Mouse (Mus musculus) MEL (cell line): ENCODE data around the gene Galnt2. TPM values are rescaled to one million over a fixed set of nuclear protein-coding genes. Genes with fewer than 3 reads are reported as not detected.

Source experiments
- DNase-seq: peaks from one replicate; pipeline ENCODE4 v3.0.0; 2011; ENCODE audit warnings: low read depth, low spot score
- H3K27ac ChIP-seq: 2 replicates; pipeline ENCODE4 v1.5.1; 2012; ENCODE audit warnings: low read depth, mild to moderate bottlenecking, control low read depth, low read length, moderate library complexity; ENCODE audit not compliant: control insufficient read depth
- H3K27me3 ChIP-seq, 2 experiments: fragments of 150-350 bp in 1 of 2; sonication (generic) in 1 of 2; 2 replicates each; pipeline ENCODE4 v1.6.1; 2012; ENCODE audit warnings: low read length in 2 of 2, mild to moderate bottlenecking in 2 of 2, improper control_type of control experiment in 1 of 2, moderate library complexity in 1 of 2; ENCODE audit not compliant: insufficient read depth in 2 of 2, control insufficient read depth in 1 of 2
- H3K36me3 ChIP-seq, 2 experiments: 2 replicates each; pipeline ENCODE4 v1.6.1; 2012 to 2014; ENCODE audit warnings: low read length in 2 of 2, improper control_type of control experiment in 1 of 2, inconsistent platforms in 1 of 2, mild to moderate bottlenecking in 1 of 2; ENCODE audit not compliant: insufficient read depth in 2 of 2, control insufficient read depth in 1 of 2
- H3K4me1 ChIP-seq, 2 experiments: fragments of 150-350 bp in 1 of 2; sonication (generic) in 1 of 2; 2 replicates each; pipeline ENCODE4 v1.6.1; 2012; ENCODE audit warnings: low read length in 2 of 2, improper control_type of control experiment in 1 of 2, mild to moderate bottlenecking in 1 of 2; ENCODE audit not compliant: insufficient read depth in 2 of 2, control insufficient read depth in 1 of 2
- H3K4me3 ChIP-seq, 2 experiments: fragments of 150-350 bp in 1 of 2; sonication (generic) in 1 of 2; 2 replicates each; pipeline ENCODE4 v1.5.1; 2012; ENCODE audit warnings: low read depth in 2 of 2, low read length in 2 of 2, mild to moderate bottlenecking in 2 of 2, moderate library complexity in 2 of 2, control low read depth in 1 of 2, improper control_type of control experiment in 1 of 2; ENCODE audit not compliant: control insufficient read depth in 1 of 2, insufficient read depth in 1 of 2
- H3K79me2 ChIP-seq: 2 replicates; pipeline ENCODE4 v1.6.1; 2012; ENCODE audit warnings: mild to moderate bottlenecking, low read length, moderate library complexity; ENCODE audit not compliant: control insufficient read depth, poor library complexity, insufficient read depth
- H3K9ac ChIP-seq: 2 replicates; pipeline ENCODE4 v1.6.1; 2012; ENCODE audit warnings: low read depth, mild to moderate bottlenecking, control low read depth, low read length, moderate library complexity; ENCODE audit not compliant: control insufficient read depth, poor library complexity, severe bottlenecking
- H3K9me3 ChIP-seq: fragments of 150-350 bp; sonication (generic); replicated peaks from 2 replicates; pipeline ENCODE4 v1.6.1; 2012; ENCODE audit warnings: mild to moderate bottlenecking, low read length, improper control_type of control experiment, moderate library complexity; ENCODE audit not compliant: insufficient read depth
- BHLHE40 ChIP-seq: IDR thresholded peaks from 2 replicates; pipeline ENCODE4 v1.6.1; 2012; ENCODE audit warnings: low read depth, mild to moderate bottlenecking, inconsistent platforms, low read length, improper control_type of control experiment, borderline replicate concordance
- CHD1 ChIP-seq: IDR thresholded peaks from 2 replicates; pipeline ENCODE4 v1.6.1; 2012; ENCODE audit warnings: low read depth, mild to moderate bottlenecking, inconsistent platforms, low read length, improper control_type of control experiment
- ELF1 ChIP-seq: IDR thresholded peaks from 2 replicates; pipeline ENCODE4 v1.6.1; 2014; ENCODE audit warnings: low read depth, mild to moderate bottlenecking, inconsistent platforms, low read length, improper control_type of control experiment, moderate library complexity
- HCFC1 ChIP-seq: IDR thresholded peaks from 2 replicates; pipeline ENCODE4 v1.6.1; 2012; ENCODE audit warnings: low read depth, mild to moderate bottlenecking, inconsistent platforms, low read length, improper control_type of control experiment, moderate library complexity
- KAT2A ChIP-seq: conservative IDR thresholded peaks from 2 replicates; pipeline ENCODE4 v1.6.1; 2012; ENCODE audit warnings: low read depth, low read length, improper control_type of control experiment, inconsistent platforms
- MAX ChIP-seq: IDR thresholded peaks from 2 replicates; pipeline ENCODE4 v1.6.1; 2011; ENCODE audit warnings: low read length, improper control_type of control experiment
- MAZ ChIP-seq: IDR thresholded peaks from 2 replicates; pipeline ENCODE4 v1.6.1; 2012; ENCODE audit warnings: low read depth, mild to moderate bottlenecking, inconsistent platforms, low read length, improper control_type of control experiment
- MXI1 ChIP-seq: IDR thresholded peaks from 2 replicates; pipeline ENCODE4 v1.6.1; 2011; ENCODE audit warnings: mild to moderate bottlenecking, low read depth, low read length, improper control_type of control experiment
- POLR2A ChIP-seq, 2 experiments: IDR thresholded peaks; 2 replicates each; pipeline ENCODE4 v1.6.1; 2011 to 2012; ENCODE audit warnings: low read length in 2 of 2, mild to moderate bottlenecking in 2 of 2, control low read depth in 1 of 2, improper control_type of control experiment in 1 of 2, low read depth in 1 of 2, moderate library complexity in 1 of 2; ENCODE audit not compliant: control insufficient read depth in 1 of 2, insufficient read depth in 1 of 2, poor library complexity in 1 of 2
- POLR2AphosphoS2 ChIP-seq: IDR thresholded peaks from 2 replicates; pipeline ENCODE4 v1.6.1; 2011; ENCODE audit warnings: low read length, improper control_type of control experiment
- SIN3A ChIP-seq: IDR thresholded peaks from 2 replicates; pipeline ENCODE4 v1.6.1; 2012; ENCODE audit warnings: low read length, improper control_type of control experiment, inconsistent platforms
- SMC3 ChIP-seq: IDR thresholded peaks from 2 replicates; pipeline ENCODE4 v1.6.1; 2011; ENCODE audit warnings: low read depth, low read length, improper control_type of control experiment
- TCF12 ChIP-seq: IDR thresholded peaks from 2 replicates; pipeline ENCODE4 v1.6.1; 2014; ENCODE audit warnings: low read depth, mild to moderate bottlenecking, inconsistent platforms, low read length, improper control_type of control experiment, moderate library complexity
- UBTF ChIP-seq: IDR thresholded peaks from 2 replicates; pipeline ENCODE4 v1.6.1; 2012; ENCODE audit warnings: low read depth, mild to moderate bottlenecking, inconsistent platforms, low read length, improper control_type of control experiment, moderate library complexity, borderline replicate concordance; ENCODE audit not compliant: insufficient read depth
- USF1 ChIP-seq: IDR thresholded peaks from 2 replicates; pipeline ENCODE4 v1.6.1; 2014; ENCODE audit warnings: low read depth, mild to moderate bottlenecking, inconsistent platforms, low read length, improper control_type of control experiment, moderate library complexity
- USF2 ChIP-seq, 2 experiments: IDR thresholded peaks; 2 replicates each; pipeline ENCODE4 v1.6.1; 2011 to 2012; ENCODE audit warnings: improper control_type of control experiment in 2 of 2, low read length in 2 of 2, borderline replicate concordance in 1 of 2, inconsistent platforms in 1 of 2, low read depth in 1 of 2, mild to moderate bottlenecking in 1 of 2; ENCODE audit not compliant: insufficient read depth in 1 of 2
- ZKSCAN1 ChIP-seq: IDR thresholded peaks from 2 replicates; pipeline ENCODE4 v1.6.1; 2012; ENCODE audit warnings: low read depth, mild to moderate bottlenecking, inconsistent platforms, low read length, improper control_type of control experiment, moderate library complexity
- ZMIZ1 ChIP-seq: IDR thresholded peaks from 2 replicates; pipeline ENCODE4 v1.6.1; 2012; ENCODE audit warnings: low read depth, mild to moderate bottlenecking, inconsistent platforms, low read length, improper control_type of control experiment, moderate library complexity
- polyA plus RNA-seq, 2 experiments: library from polyadenylated mRNA; stranded (reverse) in 1 of 2; unstranded in 1 of 2; fragments of >175 nt in 1 of 2; fragments of >200 nt in 1 of 2; gene quantifications; 2 replicates each; pipeline versions ENCODE4 v1.2.1 to v1.2.4; 2012; ENCODE audit warnings: low replicate concordance in 2 of 2, low read depth in 1 of 2; ENCODE audit not compliant: insufficient read length in 2 of 2, insufficient read depth in 1 of 2, missing spikeins in 1 of 2
- total RNA-seq: library from RNA; depleted of rRNA; stranded (reverse); fragments of 300-350 nt; gene quantifications from 2 replicates; pipeline ENCODE4 v1.2.3, GENCODE M21; 2012

Galnt2 gene
- total and polyA plus RNA-seq, 3 experiments: 12.0 to 14.5 TPM; not detected in 1

DNA sequence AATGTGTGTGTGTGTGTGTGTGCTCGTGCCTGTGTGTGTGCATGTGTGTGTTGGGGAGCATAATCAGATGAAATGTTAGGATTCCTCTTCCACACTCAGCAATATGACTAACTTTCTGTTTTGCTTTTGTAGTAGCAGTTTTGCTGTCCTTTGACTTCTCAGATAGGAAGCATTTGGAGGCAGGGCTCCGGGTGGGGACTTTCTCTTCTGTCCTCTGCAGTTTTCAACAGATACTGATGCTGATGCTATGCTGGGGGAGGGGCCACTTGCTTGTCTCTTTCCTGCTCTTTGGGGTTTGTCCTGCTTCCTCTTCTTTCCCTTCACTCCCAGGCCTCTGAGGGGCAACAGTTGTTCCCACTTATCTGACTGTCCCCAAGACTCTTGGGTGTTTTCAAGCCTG is 1.3 kb upstream of the Galnt2 start:
- Histone ChIP-seq H3K9ac (no peak overlapping the region), H3K27ac (no peak overlapping the region), H3K4me1 (peaks cover 0 to 6% of the 10 kb centered on the region in 2 experiments; a peak in 2 of 4 replicates), H3K27me3 (no peaks in the 10 kb centered on the region), H3K9me3 (no peaks in the 10 kb centered on the region), H3K36me3 (no peaks in the 10 kb centered on the region), H3K79me2 (peaks cover 2% of the 10 kb centered on the region; the same call in 1 of the 2 replicates), H3K4me3 (no peak overlapping the region)
- DNase-seq: peak; percentile 17
- TF ChIP-seq MXI1 (no peak), POLR2AphosphoS2 (no peak), KAT2A (no peak), POLR2A (IDR thresholded peaks at IDR 0.05; ENCODE audit: control insufficient read depth in 1 of 2, insufficient read depth in 1 of 2, low read depth in 1 of 2, low read length in 2 of 2, poor library complexity in 1 of 2) (no peak), ZKSCAN1 (no peak), TCF12 (no peak)
- TF ChIP-seq, all 39 proteins: peak for 0

DNA sequence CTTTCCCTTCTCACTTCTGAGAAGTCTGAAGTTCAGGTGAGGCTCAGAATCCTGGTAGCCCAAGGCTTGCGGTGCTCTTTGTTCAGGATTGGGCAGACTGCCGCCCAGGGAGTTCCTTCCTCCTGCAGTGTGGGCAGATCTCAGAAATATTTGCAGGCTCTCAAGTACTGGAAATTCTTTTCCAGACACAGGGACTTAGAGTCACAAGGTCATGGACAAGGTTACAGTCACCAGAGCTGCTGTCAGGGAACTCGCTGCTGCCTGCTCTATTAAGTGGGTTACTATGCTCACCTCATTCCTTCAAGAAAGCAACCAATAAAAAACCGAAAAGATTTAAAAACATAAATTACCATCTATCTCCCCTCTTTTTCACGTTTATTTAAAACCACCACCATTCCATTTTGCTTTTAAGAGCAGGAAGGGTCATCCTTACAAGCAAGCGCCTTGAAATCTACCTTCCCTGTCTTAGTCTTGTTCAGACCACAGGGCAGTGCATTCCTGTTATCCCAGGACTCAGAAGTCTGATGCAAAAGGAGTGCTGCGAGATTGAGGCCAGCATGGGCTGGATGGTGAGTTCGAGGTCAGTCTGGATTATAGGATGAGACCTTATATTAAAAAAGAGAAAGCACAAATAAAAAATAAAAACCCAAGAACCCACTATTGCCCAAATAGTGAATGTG is 555 bp upstream of the Galnt2 start:
- Histone ChIP-seq H3K27ac (no peak overlapping the region), H3K4me1 (peaks cover 0 to 6% of the 10 kb centered on the region in 2 experiments; a peak in 2 of 4 replicates)

More for the DNA sequence above, 555 bp upstream of the Galnt2 start:
- Histone ChIP-seq H3K79me2 (peaks cover 2% of the 10 kb centered on the region; the same call in 1 of the 2 replicates), H3K4me3 (peak overlapping the region; percentile 40 to 54), H3K9me3 (no peaks in the 10 kb centered on the region), H3K27me3 (no peaks in the 10 kb centered on the region), H3K9ac (peak overlapping the region; percentile 23; the same call in 1 of the 2 replicates), H3K36me3 (no peaks in the 10 kb centered on the region)
- TF ChIP-seq USF2 (IDR thresholded peaks at IDR 0.05; ENCODE audit: borderline replicate concordance in 1 of 2, insufficient read depth in 1 of 2, low read depth in 1 of 2, low read length in 2 of 2): no peak
- TF ChIP-seq ZMIZ1: no peak
- no peak for TF ChIP-seq POLR2A (IDR thresholded peaks at IDR 0.05; ENCODE audit: control insufficient read depth in 1 of 2, insufficient read depth in 1 of 2, low read depth in 1 of 2, low read length in 2 of 2, poor library complexity in 1 of 2)
- no peak for TF ChIP-seq POLR2AphosphoS2
- TF ChIP-seq CHD1: no peak
- TF ChIP-seq USF1: no peak
- no peak for TF ChIP-seq SMC3
- no peak for TF ChIP-seq UBTF
- no peak for TF ChIP-seq BHLHE40
- TF ChIP-seq HCFC1: no peak
- TF ChIP-seq MAX: no peak
- TF ChIP-seq ZKSCAN1: no peak
- TF ChIP-seq MXI1: no peak
- TF ChIP-seq MAZ: no peak
- no peak for TF ChIP-seq SIN3A
- TF ChIP-seq ELF1: no peak
- peak; percentile 10 for DNase-seq
